Mouse (Mus musculus) forebrain, embryonic 16.5 days (tissue): ENCODE measurements at regions not wholly inside any gene's neighbourhood (a gene's known extent, or its start where the extent isn't known, plus 50 kb on each side); places are given as distances from the start of the nearest gene placed in this dataset.

Experiments used
- ATAC-seq: fragments of 200-750 bp; cut with Nextera tagmentation; 2 replicates; pipeline ENCODE4 v1.8.0; 2017; ENCODE audit warnings: mild to moderate bottlenecking, moderate library complexity
- H3K27ac ChIP-seq: fragments of 300-500 bp; sonication (generic); 2 replicates; pipeline ENCODE4 v1.5.1; 2014; ENCODE audit warnings: low read length, control low read depth
- H3K27me3 ChIP-seq: fragments of 300-500 bp; sonication (generic); replicated peaks from 2 replicates; pipeline ENCODE4 v1.6.1; 2014; ENCODE audit warnings: low read length; ENCODE audit not compliant: control insufficient read depth, insufficient read depth
- H3K36me3 ChIP-seq: fragments of 300-500 bp; sonication (generic); 2 replicates; pipeline ENCODE4 v1.6.1; 2014; ENCODE audit not compliant: control insufficient read depth, insufficient read depth
- H3K4me1 ChIP-seq: fragments of 300-500 bp; sonication (generic); replicated peaks from 2 replicates; pipeline ENCODE4 v1.6.1; 2014; ENCODE audit warnings: low read length; ENCODE audit not compliant: control insufficient read depth, insufficient read depth
- H3K4me2 ChIP-seq: fragments of 300-500 bp; sonication (generic); 2 replicates; pipeline ENCODE4 v1.6.1; 2014; ENCODE audit warnings: mild to moderate bottlenecking, low read length, control low read depth
- H3K4me3 ChIP-seq: fragments of 300-500 bp; sonication (generic); replicated peaks from 2 replicates; pipeline ENCODE4 v1.5.1; 2014; ENCODE audit warnings: mild to moderate bottlenecking, low read length, control low read depth
- H3K9ac ChIP-seq: fragments of 300-500 bp; sonication (generic); replicated peaks from 2 replicates; pipeline ENCODE4 v1.6.1; 2014; ENCODE audit warnings: low read depth, low read length, control low read depth
- H3K9me3 ChIP-seq: fragments of 300-500 bp; sonication (generic); 2 replicates; pipeline ENCODE4 v1.6.1; 2016; ENCODE audit warnings: low read length; ENCODE audit not compliant: control insufficient read depth
- WGBS: fragments of 180-500 bp; shearing (Covaris S2); extraction: QIAGEN DNeasy Blood & Tissue Kit; methylation state at CpG from one replicate; pipeline ENCODE4 v1.1.7; 2014; 5-methylcytosine and 5-hydroxymethylcytosine counted together

GRCm38 (mm10) chr12:67929842-67930241 is 707.5 kb upstream of the Mdga2 start:
- ATAC-seq: peak; percentile 23; the same call in 1 of the 2 replicates
- Histone ChIP-seq H3K4me1 (no peaks in the 10 kb centered on the region), H3K27ac (no peak overlapping the region), H3K27me3 (no peaks in the 10 kb centered on the region), H3K4me3 (no peak overlapping the region), H3K4me2 (no peak overlapping the region), H3K9ac (no peak overlapping the region), H3K9me3 (no peaks in the 10 kb centered on the region), H3K36me3 (no peaks in the 10 kb centered on the region)
- WGBS: 36% methylated on average over 1 of the region's 1 CpGs

DNA sequence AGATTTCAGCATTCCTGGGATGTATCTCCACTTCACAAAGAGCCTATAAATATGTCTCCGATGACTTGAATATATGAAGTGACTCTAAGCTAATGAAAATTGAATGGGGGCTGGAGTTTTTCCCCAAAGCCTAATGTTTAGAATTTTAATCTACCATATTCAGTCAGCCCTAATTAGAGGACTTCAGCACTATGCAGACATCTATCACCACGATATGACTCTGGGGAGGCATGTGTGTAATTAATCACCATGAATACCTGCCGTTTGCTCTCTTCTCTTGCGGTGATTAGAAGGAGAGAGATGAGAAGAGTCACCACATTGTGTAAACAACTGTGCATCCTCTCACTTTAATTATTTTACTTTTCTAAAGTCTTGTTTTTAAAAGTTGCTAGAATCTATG is 692.3 kb upstream of the Mdga2 start:
- no peak for ATAC-seq

DNA sequence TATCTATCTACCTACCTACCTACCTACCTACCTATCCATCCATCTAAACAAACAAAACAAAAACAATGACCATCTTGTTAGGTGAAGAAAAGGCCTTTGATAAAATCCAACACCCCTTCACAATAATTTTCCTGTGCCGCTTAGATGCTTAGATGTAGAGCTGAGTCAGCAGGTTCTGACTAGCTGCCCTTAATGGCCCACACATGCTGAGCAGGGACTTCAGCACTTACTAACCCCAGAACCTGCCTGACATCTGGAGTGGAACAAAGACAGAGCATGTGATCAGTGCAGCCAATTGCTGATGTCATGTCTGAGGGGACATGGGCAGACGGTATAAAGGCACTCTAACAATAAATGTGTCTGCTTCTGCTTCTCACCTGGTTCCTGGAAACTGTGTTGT is 664.9 kb upstream of the Mdga2 start:
- no peak for ATAC-seq
- Histone ChIP-seq H3K4me1 (no peaks in the 10 kb centered on the region), H3K4me2 (no peak overlapping the region), H3K27me3 (no peaks in the 10 kb centered on the region), H3K9ac (no peak overlapping the region), H3K4me3 (no peak overlapping the region), H3K27ac (no peak overlapping the region), H3K36me3 (no peaks in the 10 kb centered on the region), H3K9me3 (no peaks in the 10 kb centered on the region)
- WGBS: 68% methylated on average over 2 of the region's 2 CpGs

More for the DNA sequence above, 692.3 kb upstream of the Mdga2 start:
- 47% methylated on average over 4 of the region's 4 CpGs for WGBS
- no peak overlapping the region for H3K4me2 ChIP-seq
- H3K4me1 ChIP-seq: no peaks in the 10 kb centered on the region
- no peaks in the 10 kb centered on the region for H3K27me3 ChIP-seq
- H3K9me3 ChIP-seq: no peaks in the 10 kb centered on the region
- no peak overlapping the region for H3K9ac ChIP-seq
- no peaks in the 10 kb centered on the region for H3K36me3 ChIP-seq
- no peak overlapping the region for H3K27ac ChIP-seq
- no peak overlapping the region for H3K4me3 ChIP-seq

GRCm38 (mm10) chr12:67862615-67863014 is 640.3 kb upstream of the Mdga2 start:
- peaks cover 2% of the 10 kb centered on the region; the same call in 1 of the 2 replicates for H3K4me1 ChIP-seq
- 35% methylated on average over 2 of the region's 2 CpGs for WGBS
- H3K36me3 ChIP-seq: no peaks in the 10 kb centered on the region
- H3K9me3 ChIP-seq: no peaks in the 10 kb centered on the region
- no peak overlapping the region for H3K27ac ChIP-seq
- no peak overlapping the region for H3K4me3 ChIP-seq
- ATAC-seq: peak; percentile 95
- H3K4me2 ChIP-seq: no peak overlapping the region
- H3K9ac ChIP-seq: no peak overlapping the region
- no peaks in the 10 kb centered on the region for H3K27me3 ChIP-seq

DNA sequence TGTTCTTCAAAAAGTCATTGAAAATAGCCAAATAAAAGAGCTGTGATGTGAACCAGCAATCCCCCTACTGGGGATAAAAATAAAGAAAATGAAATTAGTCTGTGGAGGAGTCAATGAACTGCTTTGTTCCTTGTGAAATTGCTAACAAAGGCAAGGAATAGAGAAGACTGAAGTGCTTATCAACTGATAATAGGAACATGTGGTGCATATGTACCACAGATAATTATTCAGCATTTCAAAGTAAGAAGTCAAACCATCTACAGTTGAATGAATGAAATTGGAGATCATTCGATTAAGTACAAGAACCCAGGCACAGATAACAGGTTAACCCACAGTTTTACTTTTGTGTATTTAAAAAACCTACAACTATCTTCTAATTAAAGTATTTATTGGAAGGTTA is 638.4 kb upstream of the Mdga2 start:
- Histone ChIP-seq H3K36me3 (no peaks in the 10 kb centered on the region), H3K4me2 (no peak overlapping the region), H3K4me3 (no peak overlapping the region), H3K27me3 (no peaks in the 10 kb centered on the region), H3K9me3 (no peaks in the 10 kb centered on the region), H3K4me1 (peaks cover 2% of the 10 kb centered on the region; the same call in 1 of the 2 replicates), H3K27ac (no peak overlapping the region), H3K9ac (no peak overlapping the region)
- no peak for ATAC-seq
- WGBS: 77% methylated on average over 1 of the region's 1 CpGs

DNA sequence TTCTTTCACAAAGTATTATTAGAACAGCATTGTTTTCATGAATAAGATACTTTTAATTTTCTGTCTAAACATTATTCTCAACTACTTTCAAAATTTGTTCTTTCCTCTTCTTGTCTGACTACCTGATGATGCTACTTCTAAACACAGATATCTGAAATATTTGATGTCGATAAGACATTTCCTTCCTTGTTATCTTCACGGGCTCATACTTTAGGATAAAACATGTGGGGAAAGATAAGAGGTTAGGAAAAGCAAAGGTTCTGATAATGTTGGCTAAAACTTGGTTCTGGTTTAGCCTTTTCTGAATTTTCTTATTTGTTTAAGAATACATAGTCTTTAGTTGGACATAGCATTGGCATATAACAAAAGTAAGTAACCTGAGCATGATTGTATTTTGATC is 630.3 kb upstream of the Mdga2 start:
- Histone ChIP-seq H3K27me3 (no peaks in the 10 kb centered on the region), H3K4me1 (no peaks in the 10 kb centered on the region), H3K9me3 (no peaks in the 10 kb centered on the region), H3K4me3 (no peak overlapping the region), H3K9ac (no peak overlapping the region), H3K27ac (no peak overlapping the region), H3K36me3 (no peaks in the 10 kb centered on the region), H3K4me2 (no peak overlapping the region)
- WGBS: 98% methylated on average over 2 of the region's 2 CpGs
- ATAC-seq: no peak

DNA sequence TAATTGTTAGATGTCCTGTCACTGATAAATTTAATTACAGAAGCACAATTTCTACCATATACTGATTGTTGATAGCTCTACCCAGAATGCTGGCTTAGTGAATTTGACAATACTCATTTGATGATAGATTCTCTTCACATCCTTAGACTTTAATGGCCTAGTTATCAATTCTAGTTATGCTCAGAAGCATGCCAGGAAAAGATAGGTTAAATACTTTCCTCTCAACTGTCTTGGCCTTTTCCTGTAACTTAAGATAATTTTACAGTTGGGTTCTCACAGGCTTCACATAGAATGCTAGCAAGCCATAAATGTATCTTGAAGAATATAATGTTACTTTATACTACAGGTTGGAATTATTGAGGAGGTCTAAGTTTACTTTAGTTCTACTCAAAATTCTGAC is 625.2 kb upstream of the Mdga2 start:
- H3K4me1 ChIP-seq: no peaks in the 10 kb centered on the region
- H3K4me3 ChIP-seq: no peak overlapping the region
- no peaks in the 10 kb centered on the region for H3K9me3 ChIP-seq
- H3K4me2 ChIP-seq: no peak overlapping the region
- H3K27me3 ChIP-seq: no peaks in the 10 kb centered on the region
- ATAC-seq: no peak
- no peak overlapping the region for H3K27ac ChIP-seq
- H3K9ac ChIP-seq: no peak overlapping the region
- no peaks in the 10 kb centered on the region for H3K36me3 ChIP-seq

DNA sequence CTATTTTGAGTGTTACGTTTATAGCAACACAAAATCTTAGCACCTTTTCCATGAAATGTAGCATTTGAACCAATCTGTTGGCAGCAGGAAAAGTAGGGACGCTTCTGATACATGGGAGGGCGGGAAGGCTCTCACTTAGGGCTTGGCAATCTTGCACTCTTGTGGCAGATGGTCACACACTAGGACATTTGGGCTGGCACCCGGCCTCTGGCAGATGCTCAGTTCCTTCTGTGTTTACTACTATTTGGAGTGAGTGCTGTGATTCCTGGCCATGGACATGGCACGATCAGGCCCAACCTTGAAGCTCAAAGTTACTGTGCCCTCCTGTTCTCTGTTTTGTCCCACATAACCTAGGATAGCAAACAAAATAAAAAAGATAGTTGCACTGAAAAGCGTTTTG is 581.9 kb upstream of the Mdga2 start:
- WGBS: 56% methylated on average over 6 of the region's 6 CpGs
- Histone ChIP-seq H3K4me1 (no peaks in the 10 kb centered on the region), H3K27ac (no peak overlapping the region), H3K27me3 (no peaks in the 10 kb centered on the region), H3K9ac (no peak overlapping the region), H3K4me3 (no peak overlapping the region), H3K4me2 (no peak overlapping the region), H3K36me3 (no peaks in the 10 kb centered on the region), H3K9me3 (no peaks in the 10 kb centered on the region)
- peak; percentile 83 for ATAC-seq

- ATAC-seq: peak; percentile 66
- Histone ChIP-seq H3K4me2 (no peak overlapping the region), H3K4me1 (no peaks in the 10 kb centered on the region), H3K36me3 (no peaks in the 10 kb centered on the region), H3K27ac (no peak overlapping the region), H3K9me3 (no peaks in the 10 kb centered on the region), H3K27me3 (no peaks in the 10 kb centered on the region; the same call in 1 of the 2 replicates), H3K4me3 (no peak overlapping the region), H3K9ac (no peak overlapping the region)
- WGBS: 47% methylated on average over 2 of the region's 2 CpGs
Measured at GRCm38 (mm10) chr12:67799776-67800175, 577.4 kb upstream of the Mdga2 start.
